Mouse (Mus musculus) bone marrow macrophage, adult 2 months (primary cell): Measurements from ENCODE around the gene Hydin.

ENCODE experiments used
- CTCF ChIP-seq: IDR thresholded peaks from 2 replicates; pipeline ENCODE4 v1.5.1; 2012; ENCODE audit warnings: low read depth, mild to moderate bottlenecking, low read length, moderate library complexity
- POLR2A ChIP-seq: IDR thresholded peaks from 2 replicates; pipeline ENCODE4 v1.6.1; 2012; ENCODE audit warnings: mild to moderate bottlenecking, low read depth, low read length, borderline replicate concordance

DNA sequence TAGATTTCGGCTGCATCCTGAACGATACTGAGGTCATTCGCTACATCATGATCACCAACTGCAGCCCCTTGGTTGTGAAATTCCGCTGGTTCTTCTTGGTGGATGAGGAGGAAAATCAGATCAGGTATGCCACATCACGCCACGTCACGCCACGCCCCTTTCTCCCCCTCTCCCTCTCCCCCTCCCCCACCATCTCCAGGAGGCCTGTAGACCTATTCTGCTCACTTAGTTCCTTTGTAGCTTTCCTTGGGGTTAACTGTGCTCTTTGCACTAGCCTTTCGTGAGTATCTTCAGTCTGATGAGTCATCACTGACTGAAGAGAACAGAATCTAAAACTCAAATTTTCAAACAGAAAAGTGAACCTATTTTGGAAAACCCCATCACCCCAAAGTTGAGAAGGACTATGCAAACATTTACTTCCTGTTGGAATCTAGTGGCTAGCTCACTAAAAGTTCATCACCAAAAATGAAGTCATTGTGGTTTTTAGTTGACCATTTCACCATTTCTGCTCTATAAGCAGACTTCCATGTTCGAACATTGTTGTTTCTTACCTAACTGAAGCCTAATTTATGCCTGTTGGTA lies 195.9 kb downstream of the Hydin start:
- TF ChIP-seq CTCF, result no peak
- no peak for TF ChIP-seq POLR2A
